Mouse (Mus musculus) bone marrow, adult 2 months (tissue): ENCODE measurements around the gene Actl11. TPM values are rescaled to one million over a fixed set of nuclear protein-coding genes. Genes with fewer than 3 reads are reported as not detected.

Source experiments
- H3K27ac ChIP-seq: fragments of 200-500 bp; 2 replicates; pipeline ENCODE4 v1.5.1; 2012; ENCODE audit warnings: low read depth, mild to moderate bottlenecking, control low read depth, inconsistent platforms, low read length; ENCODE audit not compliant: control insufficient read depth, poor library complexity, insufficient read depth
- H3K4me1 ChIP-seq: fragments of 200-500 bp; 2 replicates; pipeline ENCODE4 v1.6.1; 2011; ENCODE audit warnings: low read length; ENCODE audit not compliant: control insufficient read depth, insufficient read depth
- H3K4me3 ChIP-seq: fragments of 200-500 bp; replicated peaks from 2 replicates; pipeline ENCODE3; 2011; ENCODE audit warnings: mild to moderate bottlenecking, low read depth, low read length, control low read depth; ENCODE audit not compliant: control insufficient read depth
- CTCF ChIP-seq: fragments of 200-500 bp; IDR thresholded peaks from 2 replicates; pipeline ENCODE4 v1.5.1; 2011; ENCODE audit warnings: low read length, control low read depth; ENCODE audit not compliant: control insufficient read depth, insufficient read depth
- POLR2A ChIP-seq: fragments of 200-500 bp; IDR thresholded peaks from 2 replicates; pipeline ENCODE4 v1.6.1; 2011; ENCODE audit warnings: low read depth, mild to moderate bottlenecking, control low read depth, low read length, borderline replicate concordance; ENCODE audit not compliant: control insufficient read depth
- WGBS: fragments of 180-500 bp; shearing (Covaris S2); methylation state at CpG from one replicate; pipeline ENCODE4 v1.1.7; 2018; 5-methylcytosine and 5-hydroxymethylcytosine counted together
- polyA plus RNA-seq: library from polyadenylated mRNA; stranded (reverse); fragments of >200 nt; gene quantifications from 2 replicates; pipeline ENCODE4 v1.2.4, GENCODE M21; 2011; ENCODE audit warnings: low replicate concordance; ENCODE audit not compliant: missing spikeins, insufficient read depth, insufficient read length

Gene Actl11
- polyA plus RNA-seq, 1 experiment = not detected

GRCm38 (mm10) chr9:107901627-107901914 lies 26.7 kb upstream of the Actl11 start:
- TF ChIP-seq POLR2A = no peak
- no peak for TF ChIP-seq CTCF
- Histone ChIP-seq H3K4me3 (no peak overlapping the region), H3K4me1 (no peaks in the 10 kb centered on the region; the same call in 1 of the 2 replicates), H3K27ac (no peak overlapping the region)
- WGBS = 58% methylated on average over 17 of the region's 17 CpGs

- Histone ChIP-seq H3K4me3 (no peak overlapping the region), H3K27ac (no peak overlapping the region), H3K4me1 (no peaks in the 10 kb centered on the region; the same call in 1 of the 2 replicates)
- WGBS = 3% methylated on average over 4 of the region's 4 CpGs
- TF ChIP-seq POLR2A (no peak), CTCF (peak; percentile 93)
These were observed 23.5 kb upstream of the Actl11 start for GRCm38 (mm10) chr9:107904726-107905125.

- no peak within 1 kb of the TSS for H3K27ac ChIP-seq
- no peak for TF ChIP-seq POLR2A
- no peak for TF ChIP-seq CTCF
These were observed 21.9 kb upstream of the Actl11 start, which contains the start of gene Mst1r for GRCm38 (mm10) chr9:107906252-107906966. Mst1r (plus strand) TSS chr9:107906873.

GRCm38 (mm10) chr9:107906967-107907800 lies 21.1 kb upstream of the Actl11 start:
- H3K27ac ChIP-seq = no peak overlapping the region
- H3K4me3 ChIP-seq = no peak overlapping the region

More at GRCm38 (mm10) chr9:107906252-107906966, 21.9 kb upstream of the Actl11 start, which contains the start of gene Mst1r:
- no peaks in the 10 kb centered on the region; the same call in 1 of the 2 replicates for H3K4me1 ChIP-seq
- WGBS = 36% methylated on average over 19 of the region's 19 CpGs
- H3K4me3 ChIP-seq = no peak within 1 kb of the TSS

GRCm38 (mm10) chr9:107907801-107908120 lies 20.5 kb upstream of the Actl11 start:
- Histone ChIP-seq H3K4me3 (no peak overlapping the region), H3K4me1 (no peaks in the 10 kb centered on the region; the same call in 1 of the 2 replicates), H3K27ac (no peak overlapping the region)
- WGBS = 87% methylated on average over 14 of the region's 14 CpGs
- TF ChIP-seq CTCF (no peak), POLR2A (no peak)

More at GRCm38 (mm10) chr9:107906967-107907800, 21.1 kb upstream of the Actl11 start:
- no peak for TF ChIP-seq CTCF
- no peak for TF ChIP-seq POLR2A
- no peaks in the 10 kb centered on the region; the same call in 1 of the 2 replicates for H3K4me1 ChIP-seq
- WGBS = 76% methylated on average over 31 of the region's 31 CpGs

- TF ChIP-seq CTCF = no peak
- no peak for TF ChIP-seq POLR2A
- Histone ChIP-seq H3K4me3 (no peak overlapping the region), H3K27ac (no peak overlapping the region), H3K4me1 (no peaks in the 10 kb centered on the region; the same call in 1 of the 2 replicates)
- WGBS = 42% methylated on average over 18 of the region's 18 CpGs
These were observed 19.7 kb upstream of the Actl11 start for GRCm38 (mm10) chr9:107908410-107909158.

- TF ChIP-seq CTCF (no peak), POLR2A (no peak)
- 83% methylated on average over 15 of the region's 15 CpGs for WGBS
- no peak overlapping the region for H3K27ac ChIP-seq
- H3K4me1 ChIP-seq = no peaks in the 10 kb centered on the region; the same call in 1 of the 2 replicates
- H3K4me3 ChIP-seq = no peak overlapping the region
These were observed 18.1 kb upstream of the Actl11 start for GRCm38 (mm10) chr9:107910025-107910769.

- H3K27ac ChIP-seq = no peak overlapping the region
- H3K4me3 ChIP-seq = no peak overlapping the region
- TF ChIP-seq CTCF (no peak), POLR2A (no peak)
- no peaks in the 10 kb centered on the region for H3K4me1 ChIP-seq
- 65% methylated on average over 16 of the region's 16 CpGs for WGBS
These were observed 13.4 kb upstream of the Actl11 start for GRCm38 (mm10) chr9:107914764-107915420.
